Mouse (Mus musculus): ENCODE measurements around the gene Vps41. TPM values are rescaled to one million over a fixed set of nuclear protein-coding genes. Genes with fewer than 3 reads are reported as not detected.

Vps41 gene
- polyA plus RNA-seq, 2 experiments: 9.6 to 22.9 TPM

- H3K9me3 ChIP-seq (ENCODE audit: control insufficient read depth, low read length): no peaks in the 10 kb centered on the region
- H3K36me3 ChIP-seq (replicated peaks; ENCODE audit: control insufficient read depth, insufficient read depth, low read depth): no peaks in the 10 kb centered on the region
- 78% methylated on average over 3 of the region's 3 CpGs for WGBS (ENCODE audit: insufficient replicate concordance)
- no peaks in the 10 kb centered on the region for H3K27me3 ChIP-seq (ENCODE audit: control insufficient read depth, insufficient read depth, low read length)
- H3K4me1 ChIP-seq (replicated peaks; ENCODE audit: control insufficient read depth in 2 of 2, insufficient read depth in 2 of 2, low read length in 1 of 2): no peaks in the 10 kb centered on the region
- ATAC-seq (ENCODE audit: insufficient read depth) (no peak), DNase-seq (ENCODE audit: low read depth in 3 of 3, low spot score in 3 of 3) (no peak)
- no peak overlapping the region for H3K4me3 ChIP-seq (ENCODE audit: insufficient read depth in 1 of 2, low read depth in 2 of 2, low read length in 2 of 2)
- H3K4me2 ChIP-seq (ENCODE audit: low read depth): no peak overlapping the region
- no peak for TF ChIP-seq CTCF (IDR thresholded peaks at IDR 0.05; ENCODE audit: low read depth)
- TF ChIP-seq EP300 (IDR thresholded peaks at IDR 0.05; ENCODE audit: low read depth): no peak
- H3K27ac ChIP-seq: no peak overlapping the region
- H3K9ac ChIP-seq (replicated peaks): no peak overlapping the region
These were observed 13.6 kb downstream of the Vps41 start for GRCm38 (mm10) chr13:18730666-18731065.

GRCm38 (mm10) chr13:18736590-18736989, 19.5 kb downstream of the Vps41 start:
- no peak overlapping the region for H3K4me3 ChIP-seq (ENCODE audit: insufficient read depth in 1 of 2, low read depth in 2 of 2, low read length in 2 of 2)
- no peaks in the 10 kb centered on the region for H3K9me3 ChIP-seq (ENCODE audit: control insufficient read depth, low read length)
- no peak overlapping the region for H3K9ac ChIP-seq (replicated peaks)
- DNase-seq (ENCODE audit: low read depth in 3 of 3, low spot score in 3 of 3): no peak
- no peak for ATAC-seq (ENCODE audit: insufficient read depth)
- no peak overlapping the region for H3K27ac ChIP-seq
- H3K4me1 ChIP-seq (replicated peaks; ENCODE audit: control insufficient read depth in 2 of 2, insufficient read depth in 2 of 2, low read length in 1 of 2): no peaks in the 10 kb centered on the region
- no peaks in the 10 kb centered on the region for H3K27me3 ChIP-seq (ENCODE audit: control insufficient read depth, insufficient read depth, low read length)
- TF ChIP-seq CTCF (IDR thresholded peaks at IDR 0.05; ENCODE audit: low read depth): no peak
- TF ChIP-seq EP300 (IDR thresholded peaks at IDR 0.05; ENCODE audit: low read depth): no peak
- H3K36me3 ChIP-seq (replicated peaks; ENCODE audit: control insufficient read depth, insufficient read depth, low read depth): peaks cover 5% of the 10 kb centered on the region; the same call in 1 of the 2 replicates
- WGBS (ENCODE audit: insufficient replicate concordance): 58% methylated on average over 1 of the region's 1 CpGs
- H3K4me2 ChIP-seq (ENCODE audit: low read depth): no peak overlapping the region

- DNase-seq (ENCODE audit: low read depth in 3 of 3, low spot score in 3 of 3) (no peak), ATAC-seq (ENCODE audit: insufficient read depth) (no peak)
- TF ChIP-seq EP300 (IDR thresholded peaks at IDR 0.05; ENCODE audit: low read depth) (no peak), CTCF (IDR thresholded peaks at IDR 0.05; ENCODE audit: low read depth) (no peak)
- H3K4me1 ChIP-seq (replicated peaks; ENCODE audit: control insufficient read depth in 2 of 2, insufficient read depth in 2 of 2, low read length in 1 of 2): no peaks in the 10 kb centered on the region
- H3K27me3 ChIP-seq (ENCODE audit: control insufficient read depth, insufficient read depth, low read length): no peaks in the 10 kb centered on the region
- H3K36me3 ChIP-seq (replicated peaks; ENCODE audit: control insufficient read depth, insufficient read depth, low read depth): peaks cover 5% of the 10 kb centered on the region; the same call in 1 of the 2 replicates
- 78% methylated on average over 16 of the region's 16 CpGs for WGBS (ENCODE audit: insufficient replicate concordance)
- no peak overlapping the region for H3K4me2 ChIP-seq (ENCODE audit: low read depth)
- H3K9me3 ChIP-seq (ENCODE audit: control insufficient read depth, low read length): no peaks in the 10 kb centered on the region
- H3K9ac ChIP-seq (replicated peaks): no peak overlapping the region
- H3K4me3 ChIP-seq (ENCODE audit: insufficient read depth in 1 of 2, low read depth in 2 of 2, low read length in 2 of 2): no peak overlapping the region
- H3K27ac ChIP-seq: no peak overlapping the region
These were observed 26.6 kb downstream of the Vps41 start for GRCm38 (mm10) chr13:18743575-18744265.

GRCm38 (mm10) chr13:18744266-18744652, 27.2 kb downstream of the Vps41 start:
- Histone ChIP-seq H3K9ac (replicated peaks) (no peak overlapping the region), H3K36me3 (replicated peaks; ENCODE audit: control insufficient read depth, insufficient read depth, low read depth) (peaks cover 5% of the 10 kb centered on the region; the same call in 1 of the 2 replicates), H3K4me2 (ENCODE audit: low read depth) (no peak overlapping the region), H3K4me3 (ENCODE audit: insufficient read depth in 1 of 2, low read depth in 2 of 2, low read length in 2 of 2) (no peak overlapping the region), H3K4me1 (replicated peaks; ENCODE audit: control insufficient read depth in 2 of 2, insufficient read depth in 2 of 2, low read length in 1 of 2) (no peaks in the 10 kb centered on the region), H3K27ac (no peak overlapping the region), H3K9me3 (ENCODE audit: control insufficient read depth, low read length) (no peaks in the 10 kb centered on the region), H3K27me3 (ENCODE audit: control insufficient read depth, insufficient read depth, low read length) (no peaks in the 10 kb centered on the region)
- DNase-seq (ENCODE audit: low read depth in 3 of 3, low spot score in 3 of 3): no peak
- WGBS (ENCODE audit: insufficient replicate concordance): 64% methylated on average over 4 of the region's 4 CpGs
- ATAC-seq (ENCODE audit: insufficient read depth): no peak
- TF ChIP-seq CTCF (IDR thresholded peaks at IDR 0.05; ENCODE audit: low read depth) (no peak), EP300 (IDR thresholded peaks at IDR 0.05; ENCODE audit: low read depth) (no peak)

- no peak for ATAC-seq (ENCODE audit: insufficient read depth)
- Histone ChIP-seq H3K9me3 (ENCODE audit: control insufficient read depth, low read length) (no peaks in the 10 kb centered on the region), H3K4me1 (replicated peaks; ENCODE audit: control insufficient read depth in 2 of 2, insufficient read depth in 2 of 2, low read length in 1 of 2) (no peaks in the 10 kb centered on the region), H3K4me2 (ENCODE audit: low read depth) (no peak overlapping the region), H3K27ac (no peak overlapping the region), H3K4me3 (ENCODE audit: insufficient read depth in 1 of 2, low read depth in 2 of 2, low read length in 2 of 2) (no peak overlapping the region), H3K36me3 (replicated peaks; ENCODE audit: control insufficient read depth, insufficient read depth, low read depth) (no peaks in the 10 kb centered on the region), H3K9ac (replicated peaks) (no peak overlapping the region), H3K27me3 (ENCODE audit: control insufficient read depth, insufficient read depth, low read length) (no peaks in the 10 kb centered on the region)
- 63% methylated on average over 3 of the region's 3 CpGs for WGBS (ENCODE audit: insufficient replicate concordance)
- TF ChIP-seq EP300 (IDR thresholded peaks at IDR 0.05; ENCODE audit: low read depth): no peak
- TF ChIP-seq CTCF (IDR thresholded peaks at IDR 0.05; ENCODE audit: low read depth): peak; percentile 30; the same call in 1 of the 2 replicates
- no peak for DNase-seq (ENCODE audit: low read depth in 3 of 3, low spot score in 3 of 3)
These were observed 40.9 kb downstream of the Vps41 start for GRCm38 (mm10) chr13:18757958-18758357.

Data from liver, embryonic 14.5 days (tissue).